Mouse (Mus musculus) liver, embryonic 11.5 days (tissue): ENCODE data around the gene Rpa3. TPM values are rescaled to one million over a fixed set of nuclear protein-coding genes. Genes with fewer than 3 reads are reported as not detected.

Source experiments
- ATAC-seq: fragments of 200-750 bp; cut with Nextera tagmentation; replicated peaks from 2 replicates; pipeline ENCODE4 v1.8.0; 2017; ENCODE audit warnings: moderate number of reproducible peaks, mild to moderate bottlenecking, moderate TSS enrichment, moderate library complexity; ENCODE audit not compliant: low FRiP score
- DNase-seq: peaks from one replicate; pipeline ENCODE4 v3.0.0-alpha.2; 2017; ENCODE audit warnings: low spot score
- H3K27ac ChIP-seq: fragments of 300-500 bp; sonication (generic); 2 replicates; pipeline ENCODE4 v1.5.1; 2014; ENCODE audit warnings: mild to moderate bottlenecking, low read depth, low read length, control low read depth
- H3K27me3 ChIP-seq: fragments of 300-500 bp; sonication (generic); replicated peaks from 2 replicates; pipeline ENCODE4 v1.6.1; 2014; ENCODE audit warnings: low read length, mixed read lengths; ENCODE audit not compliant: control insufficient read depth, insufficient read depth
- H3K36me3 ChIP-seq: fragments of 300-500 bp; sonication (generic); 2 replicates; pipeline ENCODE4 v1.6.1; 2014; ENCODE audit warnings: mild to moderate bottlenecking, low read length, moderate library complexity, mixed read lengths; ENCODE audit not compliant: control insufficient read depth, insufficient read depth
- H3K4me1 ChIP-seq: fragments of 300-500 bp; sonication (generic); replicated peaks from 2 replicates; pipeline ENCODE4 v1.6.1; 2014; ENCODE audit warnings: low read length, mixed read lengths; ENCODE audit not compliant: control insufficient read depth, insufficient read depth
- H3K4me2 ChIP-seq: fragments of 300-500 bp; sonication (generic); 2 replicates; pipeline ENCODE4 v1.6.1; 2014; ENCODE audit warnings: mild to moderate bottlenecking, control low read depth, moderate library complexity
- H3K4me3 ChIP-seq: fragments of 300-500 bp; sonication (generic); 2 replicates; pipeline ENCODE4 v1.5.1; 2014; ENCODE audit warnings: low read depth, low read length, control low read depth
- H3K9ac ChIP-seq: fragments of 300-500 bp; sonication (generic); 2 replicates; pipeline ENCODE4 v1.6.1; 2014; ENCODE audit warnings: low read depth, low read length, control low read depth
- H3K9me3 ChIP-seq: fragments of 300-500 bp; sonication (generic); 2 replicates; pipeline ENCODE4 v1.6.1; 2016; ENCODE audit warnings: low read length, inconsistent platforms, mixed read lengths; ENCODE audit not compliant: control insufficient read depth
- whole genome bisulfite sequencing: fragments of 180-500 bp; shearing (Covaris S2); extraction: QIAGEN DNeasy Blood & Tissue Kit; methylation state at CpG from one replicate; pipeline ENCODE4 v1.1.7; 2014; 5-methylcytosine and 5-hydroxymethylcytosine counted together
- polyA plus RNA-seq: library from polyadenylated mRNA; unstranded; fragments of >200 nt; fragmentation: Nextera tagmentation; extraction: Ambion mirVana; gene quantifications from 2 replicates; pipeline ENCODE4 v1.2.1, GENCODE M21; 2014

The Rpa3 gene
- polyA plus RNA-seq, 1 experiment from 2014 or later: 211 TPM

DNA sequence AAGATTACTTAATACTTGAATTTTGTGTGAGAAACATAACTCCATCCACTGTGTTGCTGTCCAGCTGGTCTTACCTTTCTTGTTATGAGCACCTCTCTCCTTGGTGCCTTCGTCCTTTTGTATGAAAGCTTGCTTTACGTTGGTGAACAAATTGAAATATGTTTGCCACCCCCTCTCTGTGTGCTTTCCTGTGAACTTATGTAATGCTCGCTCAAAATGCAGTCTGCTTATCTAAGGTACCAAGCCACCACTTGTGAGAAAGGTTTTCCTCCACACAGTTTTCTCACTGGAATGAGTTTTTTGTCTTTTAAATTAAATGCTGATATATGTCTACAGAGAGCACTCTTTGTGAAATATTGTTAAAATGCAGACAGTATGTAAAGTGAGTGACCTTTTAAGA lies 30.4 kb downstream of the Rpa3 start:
- 85% methylated on average over 3 of the region's 3 CpGs for WGBS
- H3K36me3 ChIP-seq: peaks cover 6% of the 10 kb centered on the region
- H3K27me3 ChIP-seq: no peaks in the 10 kb centered on the region

DNA sequence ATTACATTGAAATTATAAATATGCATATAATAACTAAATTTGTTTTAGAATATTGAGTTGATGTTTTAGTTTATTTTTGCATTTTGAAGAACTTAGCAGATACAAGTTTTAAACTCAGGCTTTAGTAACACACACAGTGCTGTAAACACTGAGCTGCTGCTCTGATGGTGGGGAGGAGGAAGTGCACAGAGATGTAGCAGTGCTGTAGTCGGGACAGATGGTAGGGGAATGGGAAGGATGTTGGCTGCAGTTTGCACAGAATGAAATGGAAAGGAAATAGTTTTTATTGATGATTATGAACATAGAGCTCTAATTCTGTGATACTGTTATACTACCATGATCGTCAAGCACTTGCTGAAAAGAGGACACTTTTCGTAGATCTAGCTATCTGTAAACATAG lies 31.9 kb downstream of the Rpa3 start:
- no peaks in the 10 kb centered on the region for H3K9me3 ChIP-seq
- no peak overlapping the region for H3K4me2 ChIP-seq
- H3K4me1 ChIP-seq: no peaks in the 10 kb centered on the region
- H3K27ac ChIP-seq: no peak overlapping the region
- no peak for ATAC-seq
- no peak for DNase-seq
- peaks cover 3% of the 10 kb centered on the region; the same call in 1 of the 2 replicates for H3K36me3 ChIP-seq
- H3K27me3 ChIP-seq: no peaks in the 10 kb centered on the region
- H3K9ac ChIP-seq: no peak overlapping the region
- WGBS: 87% methylated on average over 3 of the region's 3 CpGs
- H3K4me3 ChIP-seq: no peak overlapping the region

More for the DNA sequence above, 30.4 kb downstream of the Rpa3 start:
- DNase-seq (no peak), ATAC-seq (no peak)
- Histone ChIP-seq H3K9me3 (no peaks in the 10 kb centered on the region), H3K4me1 (no peaks in the 10 kb centered on the region), H3K4me3 (no peak overlapping the region), H3K9ac (no peak overlapping the region), H3K27ac (no peak overlapping the region), H3K4me2 (no peak overlapping the region)

DNA sequence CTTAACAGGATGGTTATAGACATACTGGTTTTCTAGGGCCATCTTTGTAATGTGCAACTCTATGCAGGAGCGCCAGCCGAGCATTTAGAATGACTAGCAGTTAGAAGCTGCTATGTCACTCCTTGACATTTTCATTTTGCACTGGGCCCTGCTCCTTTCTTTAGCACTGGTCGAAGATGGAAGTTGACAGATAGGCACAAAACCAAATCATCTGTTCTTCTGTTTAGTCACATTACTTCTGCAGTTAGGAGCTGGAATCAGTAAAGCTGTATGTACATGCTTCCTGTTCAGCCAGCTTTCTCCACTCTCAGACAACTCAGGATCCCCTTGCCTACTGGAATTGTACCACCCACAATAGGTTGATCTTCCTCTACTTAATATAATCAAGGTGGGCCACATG lies 48.3 kb downstream of the Rpa3 start:
- ATAC-seq (no peak), DNase-seq (no peak)
- peak overlapping the region; percentile 89 for H3K4me3 ChIP-seq
- H3K4me1 ChIP-seq: peaks cover 7% of the 10 kb centered on the region
- H3K9me3 ChIP-seq: no peaks in the 10 kb centered on the region
- H3K9ac ChIP-seq: no peak overlapping the region
- 83% methylated on average over 3 of the region's 3 CpGs for WGBS
- H3K4me2 ChIP-seq: peak overlapping the region; percentile 70
- no peak overlapping the region for H3K27ac ChIP-seq
- no peaks in the 10 kb centered on the region for H3K27me3 ChIP-seq
- H3K36me3 ChIP-seq: peaks cover 9% of the 10 kb centered on the region; the same call in 1 of the 2 replicates

DNA sequence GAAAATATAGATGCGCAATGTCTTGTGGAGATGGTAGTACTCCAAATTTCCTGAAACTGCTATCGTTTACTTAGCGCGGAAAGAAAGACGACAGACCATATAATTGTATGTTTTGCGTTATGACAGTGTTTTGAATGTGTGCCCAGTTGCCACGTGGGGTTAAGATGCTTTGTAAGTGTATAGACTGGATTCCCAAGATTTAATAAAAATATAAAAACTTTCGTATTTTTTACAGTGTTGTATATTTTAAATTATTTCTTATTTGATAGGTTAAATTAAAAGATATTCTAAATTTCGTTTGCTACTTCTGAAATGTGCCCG lies 49.1 kb downstream of the Rpa3 start:
- WGBS: 8% methylated on average over 10 of the region's 10 CpGs
- DNase-seq (no peak), ATAC-seq (no peak)

DNA sequence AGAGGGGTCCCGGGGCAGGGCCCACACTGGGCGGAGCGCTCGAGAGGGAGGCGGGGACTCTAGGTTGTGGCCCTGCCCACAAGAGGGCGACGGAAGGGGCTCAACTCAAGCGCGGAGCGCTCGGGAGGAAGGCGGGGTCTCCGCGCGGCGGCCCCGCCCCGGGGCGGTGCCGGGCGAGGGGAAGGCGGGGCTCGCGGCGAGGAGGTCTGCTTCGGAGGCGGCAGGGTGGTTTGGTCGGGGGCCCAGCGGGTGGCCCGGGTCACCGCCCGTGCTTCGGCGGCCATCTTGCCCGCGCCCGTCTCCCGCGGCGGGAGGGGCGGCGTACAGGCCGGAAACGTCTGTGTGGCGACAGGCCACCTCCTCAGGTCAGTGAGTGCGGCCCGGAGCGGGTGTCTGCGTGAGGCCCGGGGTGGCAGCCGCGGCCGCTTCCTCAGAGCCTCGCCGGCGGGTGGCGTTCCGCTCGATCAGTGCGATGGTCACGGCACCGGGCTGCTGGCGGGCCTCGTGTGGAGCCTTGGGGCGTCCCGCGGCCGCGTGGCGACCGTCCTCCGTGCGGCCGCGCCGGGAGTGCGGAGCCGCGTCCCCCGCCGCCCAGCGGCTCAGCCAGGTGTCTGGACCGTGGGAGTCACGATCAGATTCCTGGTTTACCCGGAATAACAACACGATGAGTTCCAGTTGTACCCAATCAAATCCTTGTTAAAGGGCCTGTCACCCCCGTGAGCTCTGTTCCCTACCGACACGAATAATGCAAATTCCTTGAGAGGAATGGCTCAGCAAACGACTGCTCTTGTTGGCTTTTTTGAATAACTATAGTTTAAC lies 49.7 kb downstream of the Rpa3 start, which contains the start of gene Mios:
Gene Mios (plus strand): TSS at position 176 of the 819 bp plus-strand sequence.
- H3K27ac ChIP-seq: peak within 1 kb of the TSS; percentile 93
- no peaks in the 10 kb centered on the region for H3K27me3 ChIP-seq
- DNase-seq: peak; percentile 91
- ATAC-seq: peak; percentile 97
- peaks cover 6% of the 10 kb centered on the region; the same call in 1 of the 2 replicates for H3K36me3 ChIP-seq
- peaks cover 7% of the 10 kb centered on the region for H3K4me1 ChIP-seq
- H3K4me3 ChIP-seq: peak within 1 kb of the TSS; percentile 89
- peak within 1 kb of the TSS; percentile 96 for H3K9ac ChIP-seq
- H3K9me3 ChIP-seq: no peaks in the 10 kb centered on the region
- peak within 1 kb of the TSS; percentile 70 for H3K4me2 ChIP-seq
- WGBS: 0% methylated on average over 82 of the region's 90 CpGs

More for the DNA sequence above, 49.1 kb downstream of the Rpa3 start:
- peaks cover 7% of the 10 kb centered on the region for H3K4me1 ChIP-seq
- peak overlapping the region; percentile 89 for H3K4me3 ChIP-seq
- H3K9ac ChIP-seq: peak overlapping the region; percentile 96
- peak overlapping the region; percentile 70 for H3K4me2 ChIP-seq
- no peaks in the 10 kb centered on the region for H3K27me3 ChIP-seq
- H3K9me3 ChIP-seq: no peaks in the 10 kb centered on the region
- H3K27ac ChIP-seq: peak overlapping the region; percentile 93
- peaks cover 6% of the 10 kb centered on the region; the same call in 1 of the 2 replicates for H3K36me3 ChIP-seq

Other genes with a start within 250 kb of the Rpa3 start
- not detected in 2 replicates for gene Col28a1, start 66.6 kb downstream of the Rpa3 start, polyA plus RNA-seq
- 28.9 and 35.1 TPM in 2 replicates for gene Mios, start 50.0 kb downstream of the Rpa3 start, polyA plus RNA-seq
- gene Umad1, start 115 bp upstream of the Rpa3 start, polyA plus RNA-seq: 20.6 and 23.1 TPM in 2 replicates
- 3.9 and 4.8 TPM in 2 replicates for gene Gm45062, start 277 bp upstream of the Rpa3 start, polyA plus RNA-seq